Mouse (Mus musculus) forebrain, embryonic 11.5 days (tissue): ENCODE measurements around the gene Frmpd1. TPM values are rescaled to one million over a fixed set of nuclear protein-coding genes. Genes with fewer than 3 reads are reported as not detected.

Experiments
- ATAC-seq: fragments of 200-750 bp; cut with Nextera tagmentation; replicated peaks from 2 replicates; pipeline ENCODE4 v1.8.0; 2017; ENCODE audit warnings: moderate TSS enrichment; ENCODE audit not compliant: low FRiP score
- DNase-seq: peaks from one replicate; pipeline ENCODE4 v3.0.0-alpha.2; 2017; ENCODE audit warnings: low spot score
- H3K27ac ChIP-seq: fragments of 300-500 bp; sonication (generic); 2 replicates; pipeline ENCODE4 v1.5.1; 2014; ENCODE audit warnings: low read depth, low read length
- H3K27me3 ChIP-seq: fragments of 300-500 bp; sonication (generic); 2 replicates; pipeline ENCODE4 v1.6.1; 2014; ENCODE audit warnings: mild to moderate bottlenecking, low read length, mixed read lengths; ENCODE audit not compliant: control insufficient read depth, insufficient read depth
- H3K36me3 ChIP-seq: fragments of 300-500 bp; sonication (generic); 2 replicates; pipeline ENCODE4 v1.6.1; 2014; ENCODE audit warnings: mild to moderate bottlenecking, low read length, moderate library complexity, mixed read lengths; ENCODE audit not compliant: control insufficient read depth, insufficient read depth
- H3K4me1 ChIP-seq: fragments of 300-500 bp; sonication (generic); replicated peaks from 2 replicates; pipeline ENCODE4 v1.6.1; 2014; ENCODE audit warnings: low read length, mixed read lengths; ENCODE audit not compliant: control insufficient read depth, insufficient read depth
- H3K4me2 ChIP-seq: fragments of 300-500 bp; sonication (generic); 2 replicates; pipeline ENCODE4 v1.6.1; 2014; ENCODE audit warnings: low read depth, mild to moderate bottlenecking, low read length, moderate library complexity, mixed read lengths; ENCODE audit not compliant: severe bottlenecking
- H3K4me3 ChIP-seq: fragments of 300-500 bp; sonication (generic); 2 replicates; pipeline ENCODE4 v1.5.1; 2014; ENCODE audit warnings: low read depth, low read length
- H3K9ac ChIP-seq: fragments of 300-500 bp; sonication (generic); 2 replicates; pipeline ENCODE4 v1.6.1; 2014; ENCODE audit warnings: low read length
- H3K9me3 ChIP-seq: fragments of 300-500 bp; sonication (generic); 2 replicates; pipeline ENCODE4 v1.6.1; 2016; ENCODE audit warnings: low read length, mixed read lengths; ENCODE audit not compliant: control insufficient read depth
- WGBS: fragments of 180-500 bp; shearing (Covaris S2); extraction: QIAGEN DNeasy Blood & Tissue Kit; methylation state at CpG from one replicate; pipeline ENCODE4 v1.1.7; 2014; 5-methylcytosine and 5-hydroxymethylcytosine counted together
- polyA plus RNA-seq: library from polyadenylated mRNA; unstranded; fragments of >200 nt; fragmentation: Nextera tagmentation; extraction: Ambion mirVana; gene quantifications from 2 replicates; pipeline ENCODE4 v1.2.1, GENCODE M21; 2014

Gene Frmpd1
- polyA plus RNA-seq, result 1.3 TPM in 2 replicates

- peak; percentile 82 for ATAC-seq
- H3K36me3 ChIP-seq, result no peaks in the 10 kb centered on the region
- no peaks in the 10 kb centered on the region for H3K9me3 ChIP-seq
- peak within 1 kb of the TSS; percentile 97 for H3K4me2 ChIP-seq
- H3K4me3 ChIP-seq, result peak within 1 kb of the TSS; percentile 64
- peaks cover 8% of the 10 kb centered on the region for H3K27me3 ChIP-seq
- WGBS, result under 1% methylated on average over 70 of the region's 85 CpGs
- H3K4me1 ChIP-seq, result peaks cover 5% of the 10 kb centered on the region
- H3K9ac ChIP-seq, result peak within 1 kb of the TSS; percentile 56
- peak; percentile 85 for DNase-seq
- H3K27ac ChIP-seq, result no peak within 1 kb of the TSS
Observed at GRCm38 (mm10) chr4:45184521-45185330, at the start of gene Frmpd1. Frmpd1 (plus strand) TSS chr4:45184875.

GRCm38 (mm10) chr4:45137636-45138035 lies 47.0 kb upstream of the Frmpd1 start:
- no peak overlapping the region for H3K9ac ChIP-seq
- no peak for DNase-seq
- no peaks in the 10 kb centered on the region for H3K27me3 ChIP-seq
- no peaks in the 10 kb centered on the region for H3K4me1 ChIP-seq
- H3K4me3 ChIP-seq, result no peak overlapping the region
- WGBS, result 56% methylated on average over 4 of the region's 4 CpGs
- no peak for ATAC-seq
- H3K36me3 ChIP-seq, result no peaks in the 10 kb centered on the region
- H3K9me3 ChIP-seq, result no peaks in the 10 kb centered on the region
- no peak overlapping the region for H3K4me2 ChIP-seq
- no peak overlapping the region for H3K27ac ChIP-seq

GRCm38 (mm10) chr4:45141835-45142234 lies 42.8 kb upstream of the Frmpd1 start:
- no peaks in the 10 kb centered on the region for H3K36me3 ChIP-seq
- H3K4me1 ChIP-seq, result no peaks in the 10 kb centered on the region; the same call in 1 of the 2 replicates
- H3K4me3 ChIP-seq, result no peak overlapping the region
- H3K9me3 ChIP-seq, result no peaks in the 10 kb centered on the region
- 77% methylated on average over 5 of the region's 5 CpGs for WGBS
- no peak for ATAC-seq
- no peak for DNase-seq
- H3K4me2 ChIP-seq, result no peak overlapping the region
- no peak overlapping the region for H3K9ac ChIP-seq
- no peak overlapping the region for H3K27ac ChIP-seq
- H3K27me3 ChIP-seq, result no peaks in the 10 kb centered on the region

- 45% methylated on average over 11 of the region's 11 CpGs for WGBS
Observed at GRCm38 (mm10) chr4:45142411-45142810, 42.3 kb upstream of the Frmpd1 start.

GRCm38 (mm10) chr4:45143005-45143404 lies 41.7 kb upstream of the Frmpd1 start:
- Histone ChIP-seq H3K4me2 (no peak overlapping the region), H3K9me3 (no peaks in the 10 kb centered on the region), H3K27ac (no peak overlapping the region), H3K27me3 (no peaks in the 10 kb centered on the region), H3K4me3 (no peak overlapping the region), H3K4me1 (no peaks in the 10 kb centered on the region; the same call in 1 of the 2 replicates), H3K9ac (no peak overlapping the region; the same call in 1 of the 2 replicates), H3K36me3 (no peaks in the 10 kb centered on the region)
- 70% methylated on average over 8 of the region's 8 CpGs for WGBS
- DNase-seq (no peak), ATAC-seq (no peak)

More at GRCm38 (mm10) chr4:45142411-45142810, 42.3 kb upstream of the Frmpd1 start:
- H3K27ac ChIP-seq, result no peak overlapping the region
- H3K9ac ChIP-seq, result no peak overlapping the region
- DNase-seq (peak; percentile 55), ATAC-seq (no peak)
- H3K4me2 ChIP-seq, result no peak overlapping the region
- H3K36me3 ChIP-seq, result no peaks in the 10 kb centered on the region
- H3K9me3 ChIP-seq, result no peaks in the 10 kb centered on the region
- H3K4me3 ChIP-seq, result no peak overlapping the region
- no peaks in the 10 kb centered on the region for H3K27me3 ChIP-seq
- no peaks in the 10 kb centered on the region; the same call in 1 of the 2 replicates for H3K4me1 ChIP-seq

GRCm38 (mm10) chr4:45156433-45156832 lies 28.2 kb upstream of the Frmpd1 start:
- H3K9me3 ChIP-seq, result no peaks in the 10 kb centered on the region
- no peaks in the 10 kb centered on the region for H3K36me3 ChIP-seq
- H3K4me1 ChIP-seq, result no peaks in the 10 kb centered on the region
- no peak overlapping the region for H3K4me2 ChIP-seq
- no peak overlapping the region for H3K27ac ChIP-seq
- no peaks in the 10 kb centered on the region for H3K27me3 ChIP-seq
- no peak overlapping the region for H3K4me3 ChIP-seq
- 87% methylated on average over 3 of the region's 3 CpGs for WGBS
- no peak overlapping the region for H3K9ac ChIP-seq
- no peak for DNase-seq
- ATAC-seq, result no peak

GRCm38 (mm10) chr4:45158608-45159007 lies 26.1 kb upstream of the Frmpd1 start:
- Histone ChIP-seq H3K27ac (no peak overlapping the region), H3K4me3 (no peak overlapping the region), H3K4me1 (no peaks in the 10 kb centered on the region), H3K4me2 (no peak overlapping the region), H3K9ac (no peak overlapping the region), H3K9me3 (no peaks in the 10 kb centered on the region), H3K36me3 (no peaks in the 10 kb centered on the region), H3K27me3 (no peaks in the 10 kb centered on the region)
- ATAC-seq (no peak), DNase-seq (no peak)
- WGBS, result 77% methylated on average over 9 of the region's 9 CpGs

- 75% methylated on average over 6 of the region's 6 CpGs for WGBS
- ATAC-seq, result no peak
- no peak for DNase-seq
Observed at GRCm38 (mm10) chr4:45160773-45161172, 23.9 kb upstream of the Frmpd1 start.

GRCm38 (mm10) chr4:45163711-45164110 lies 21.0 kb upstream of the Frmpd1 start:
- Histone ChIP-seq H3K4me1 (no peaks in the 10 kb centered on the region), H3K27me3 (no peaks in the 10 kb centered on the region), H3K9me3 (no peaks in the 10 kb centered on the region), H3K4me3 (no peak overlapping the region), H3K4me2 (no peak overlapping the region), H3K9ac (no peak overlapping the region), H3K27ac (no peak overlapping the region), H3K36me3 (no peaks in the 10 kb centered on the region)
- ATAC-seq (no peak), DNase-seq (no peak)
- 32% methylated on average over 1 of the region's 1 CpGs for WGBS

More at GRCm38 (mm10) chr4:45160773-45161172, 23.9 kb upstream of the Frmpd1 start:
- no peak overlapping the region for H3K9ac ChIP-seq
- H3K27me3 ChIP-seq, result no peaks in the 10 kb centered on the region
- no peaks in the 10 kb centered on the region for H3K4me1 ChIP-seq
- H3K4me2 ChIP-seq, result no peak overlapping the region
- no peak overlapping the region for H3K4me3 ChIP-seq
- H3K27ac ChIP-seq, result no peak overlapping the region
- H3K36me3 ChIP-seq, result no peaks in the 10 kb centered on the region
- no peaks in the 10 kb centered on the region for H3K9me3 ChIP-seq
